Mouse (Mus musculus): ENCODE measurements around the gene Rhobtb1. TPM values are rescaled to one million over a fixed set of nuclear protein-coding genes. Genes with fewer than 3 reads are reported as not detected.

The Rhobtb1 gene
- polyA plus RNA-seq, 1 experiment from 2014 or later, result 41.5 TPM

DNA sequence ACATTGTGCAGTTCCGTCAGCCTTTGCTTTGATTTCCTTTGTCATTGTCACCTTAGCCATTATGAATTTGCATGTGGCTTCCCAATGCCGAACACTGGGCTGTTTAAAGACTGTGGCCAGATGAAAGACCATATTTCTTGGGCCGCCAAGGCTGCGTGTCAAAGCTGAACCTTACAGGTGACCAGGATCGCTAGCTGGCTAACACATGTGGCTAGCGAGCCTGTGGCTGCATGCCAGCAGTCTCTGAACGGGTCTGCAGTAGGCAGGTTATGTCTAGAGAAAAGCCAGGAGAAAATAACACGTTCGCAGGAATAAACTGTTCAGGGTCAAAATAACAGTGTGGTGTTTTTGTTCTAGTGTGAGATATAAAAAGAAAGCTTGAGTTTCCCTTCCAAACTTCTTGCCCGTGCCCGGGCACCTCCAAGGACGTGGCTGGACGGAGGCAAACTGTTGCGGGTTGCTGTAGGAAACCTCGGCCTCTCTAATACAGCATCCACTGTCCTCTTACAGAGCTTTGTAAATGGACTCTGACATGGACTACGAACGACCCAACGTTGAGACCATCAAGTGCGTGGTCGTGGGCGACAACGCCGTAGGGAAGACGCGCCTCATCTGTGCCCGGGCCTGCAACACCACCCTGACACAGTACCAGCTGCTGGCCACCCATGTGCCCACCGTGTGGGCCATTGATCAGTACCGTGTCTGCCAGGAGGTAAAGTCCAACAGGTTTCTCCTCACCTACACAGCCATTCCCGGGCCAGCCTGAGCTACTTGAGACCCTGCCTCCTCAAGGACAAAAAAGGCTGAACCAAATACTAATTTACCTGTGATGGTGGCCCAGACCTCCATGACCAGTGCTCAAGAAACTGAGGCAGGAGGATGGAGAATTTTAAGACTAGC is 97.3 kb downstream of the Rhobtb1 start:
- Histone ChIP-seq H3K36me3 (replicated peaks; ENCODE audit: insufficient read depth, low read length) (peaks cover 14% of the 10 kb centered on the region; the same call in 1 of the 2 replicates), H3K4me3 (ENCODE audit: low read depth, low read length) (no peak overlapping the region), H3K4me2 (ENCODE audit: low read depth, low read length) (no peak overlapping the region), H3K27me3 (ENCODE audit: insufficient read depth, low read length) (no peaks in the 10 kb centered on the region), H3K4me1 (ENCODE audit: insufficient read depth) (peaks cover 24% of the 10 kb centered on the region), H3K9ac (replicated peaks) (no peak overlapping the region), H3K9me3 (ENCODE audit: low read length) (no peaks in the 10 kb centered on the region), H3K27ac (ENCODE audit: low read depth) (no peak overlapping the region)
- 86% methylated on average over 29 of the region's 29 CpGs for WGBS (ENCODE audit: insufficient replicate concordance)
- DNase-seq (no peak), ATAC-seq (no peak)
- no peak for TF ChIP-seq EP300 (IDR thresholded peaks at IDR 0.05; ENCODE audit: low read depth)
- no peak for TF ChIP-seq CTCF (IDR thresholded peaks at IDR 0.05; ENCODE audit: low read depth)

DNA sequence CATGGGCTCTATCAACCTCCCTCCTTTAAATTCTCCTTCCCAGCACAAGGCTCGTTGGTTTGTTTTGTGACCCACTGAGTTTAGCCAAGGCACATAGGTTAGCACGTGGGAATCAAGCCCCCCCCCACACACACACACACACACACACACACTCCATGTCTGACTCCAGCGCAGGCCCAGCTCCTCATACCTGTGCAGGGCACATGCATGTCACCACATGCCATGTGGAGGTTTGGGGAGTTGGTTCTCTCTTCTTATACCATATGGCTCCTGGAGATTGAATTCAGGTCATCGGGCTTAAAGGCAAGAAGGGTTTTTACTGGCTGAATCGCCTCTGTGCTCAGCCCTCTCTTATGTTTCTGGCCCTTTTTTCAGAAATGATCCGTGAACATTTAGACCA is 100.0 kb downstream of the Rhobtb1 start:
- no peaks in the 10 kb centered on the region for H3K9me3 ChIP-seq (ENCODE audit: low read length)
- no peak overlapping the region for H3K9ac ChIP-seq (replicated peaks)
- peaks cover 14% of the 10 kb centered on the region; the same call in 1 of the 2 replicates for H3K36me3 ChIP-seq (replicated peaks; ENCODE audit: insufficient read depth, low read length)
- ATAC-seq, result no peak
- no peak overlapping the region for H3K4me3 ChIP-seq (ENCODE audit: low read depth, low read length)
- no peak overlapping the region for H3K27ac ChIP-seq (ENCODE audit: low read depth)
- DNase-seq, result no peak
- H3K27me3 ChIP-seq (ENCODE audit: insufficient read depth, low read length), result no peaks in the 10 kb centered on the region
- no peak for TF ChIP-seq EP300 (IDR thresholded peaks at IDR 0.05; ENCODE audit: low read depth)
- no peak for TF ChIP-seq CTCF (IDR thresholded peaks at IDR 0.05; ENCODE audit: low read depth)
- peaks cover 36% of the 10 kb centered on the region for H3K4me1 ChIP-seq (ENCODE audit: insufficient read depth)
- whole genome bisulfite sequencing (ENCODE audit: insufficient replicate concordance), result 82% methylated on average over 6 of the region's 6 CpGs
- H3K4me2 ChIP-seq (ENCODE audit: low read depth, low read length), result no peak overlapping the region

DNA sequence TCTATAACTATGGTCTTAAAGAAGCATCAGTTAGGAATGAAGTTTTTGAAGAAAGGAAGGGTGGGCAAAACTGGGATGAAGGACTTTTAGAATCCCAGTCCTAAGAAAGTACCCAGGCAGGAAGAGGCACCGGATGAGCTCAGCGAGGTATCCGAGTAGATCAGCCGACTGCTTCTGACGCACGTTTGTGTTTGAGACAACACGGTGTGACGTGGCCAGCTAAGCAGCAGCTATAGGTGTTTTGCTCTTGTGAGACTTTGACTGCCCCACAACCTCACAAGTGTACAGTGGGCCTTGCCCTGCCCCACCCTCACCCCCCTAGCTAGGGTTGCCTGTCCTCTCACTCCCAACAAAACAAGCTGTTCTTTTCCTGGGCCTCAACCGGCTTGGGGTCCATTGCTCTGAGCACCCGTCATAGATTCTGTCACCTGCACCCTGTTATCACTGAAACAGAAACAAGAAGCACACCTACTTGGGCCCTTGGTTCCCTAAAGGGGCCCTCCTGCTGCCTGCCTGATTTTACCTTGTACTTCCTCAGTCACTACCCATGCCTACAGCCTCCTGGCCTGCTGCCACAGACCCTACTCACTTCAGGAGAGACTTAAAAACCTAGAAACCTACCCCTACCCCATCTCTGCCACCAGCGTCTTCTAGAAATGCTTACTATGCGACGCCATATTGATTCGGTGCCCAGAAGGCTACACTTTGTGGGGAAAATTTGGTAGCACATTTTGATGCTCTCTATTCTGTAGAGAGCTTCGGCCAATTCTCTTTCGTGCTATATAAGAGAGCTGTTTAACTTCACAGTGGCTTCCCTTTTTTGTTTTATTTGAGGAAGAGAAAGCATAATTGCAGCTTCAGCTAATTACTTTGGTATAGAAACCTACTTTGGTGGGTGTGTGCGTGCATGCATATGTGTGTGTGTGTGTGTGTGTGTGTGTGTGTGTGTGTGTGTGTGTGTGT is 101.2 kb downstream of the Rhobtb1 start:
- ATAC-seq, result peak; percentile 12; the same call in 1 of the 2 replicates
- TF ChIP-seq CTCF (IDR thresholded peaks at IDR 0.05; ENCODE audit: low read depth), result no peak
- TF ChIP-seq EP300 (IDR thresholded peaks at IDR 0.05; ENCODE audit: low read depth), result no peak
- Histone ChIP-seq H3K27ac (ENCODE audit: low read depth) (peak overlapping the region; percentile 76), H3K4me2 (ENCODE audit: low read depth, low read length) (no peak overlapping the region), H3K9me3 (ENCODE audit: low read length) (no peaks in the 10 kb centered on the region), H3K9ac (replicated peaks) (no peak overlapping the region), H3K4me1 (ENCODE audit: insufficient read depth) (peaks cover 35% of the 10 kb centered on the region), H3K36me3 (replicated peaks; ENCODE audit: insufficient read depth, low read length) (peaks cover 18% of the 10 kb centered on the region), H3K4me3 (ENCODE audit: low read depth, low read length) (no peak overlapping the region), H3K27me3 (ENCODE audit: insufficient read depth, low read length) (no peaks in the 10 kb centered on the region)
- 70% methylated on average over 17 of the region's 17 CpGs for WGBS (ENCODE audit: insufficient replicate concordance)
- DNase-seq, result no peak

DNA sequence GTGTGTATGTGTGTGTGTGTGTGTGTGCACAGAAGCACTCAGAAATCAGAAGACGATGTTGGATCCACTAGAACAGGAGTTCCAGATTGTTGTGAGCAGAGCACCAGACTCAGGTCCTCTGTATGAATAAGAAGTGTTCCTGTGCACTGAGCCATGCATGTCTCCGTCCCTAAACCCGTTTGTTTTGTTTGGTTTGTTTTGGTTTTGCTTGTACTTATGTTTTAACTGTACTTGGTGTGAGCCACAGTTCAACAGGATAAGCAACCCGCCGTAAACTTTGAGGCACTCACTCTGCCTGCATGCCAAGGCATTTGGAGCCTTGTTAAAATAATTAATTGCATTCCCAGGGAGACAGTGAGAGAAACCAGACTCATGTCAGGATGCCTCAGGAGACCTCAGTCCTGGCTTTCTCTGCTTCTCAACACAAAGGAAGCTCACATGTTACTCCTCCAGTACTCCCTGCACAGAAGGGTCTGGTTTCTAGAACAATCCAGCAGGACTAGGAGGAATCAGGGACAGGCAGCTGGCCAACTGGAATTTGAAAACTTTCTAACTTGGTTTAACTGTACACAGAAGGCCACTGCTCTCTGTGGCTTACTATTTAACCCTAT is 101.9 kb downstream of the Rhobtb1 start:
- H3K9me3 ChIP-seq (ENCODE audit: low read length), result no peaks in the 10 kb centered on the region
- TF ChIP-seq EP300 (IDR thresholded peaks at IDR 0.05; ENCODE audit: low read depth) (no peak), CTCF (IDR thresholded peaks at IDR 0.05; ENCODE audit: low read depth) (no peak)
- H3K9ac ChIP-seq (replicated peaks), result no peak overlapping the region
- H3K36me3 ChIP-seq (replicated peaks; ENCODE audit: insufficient read depth, low read length), result peaks cover 18% of the 10 kb centered on the region
- H3K27ac ChIP-seq (ENCODE audit: low read depth), result peak overlapping the region; percentile 76
- H3K4me2 ChIP-seq (ENCODE audit: low read depth, low read length), result no peak overlapping the region
- WGBS (ENCODE audit: insufficient replicate concordance), result 48% methylated on average over 5 of the region's 5 CpGs
- H3K4me3 ChIP-seq (ENCODE audit: low read depth, low read length), result no peak overlapping the region
- H3K27me3 ChIP-seq (ENCODE audit: insufficient read depth, low read length), result no peaks in the 10 kb centered on the region
- H3K4me1 ChIP-seq (ENCODE audit: insufficient read depth), result peaks cover 31% of the 10 kb centered on the region
- ATAC-seq, result peak; percentile 14; the same call in 1 of the 2 replicates
- no peak for DNase-seq

DNA sequence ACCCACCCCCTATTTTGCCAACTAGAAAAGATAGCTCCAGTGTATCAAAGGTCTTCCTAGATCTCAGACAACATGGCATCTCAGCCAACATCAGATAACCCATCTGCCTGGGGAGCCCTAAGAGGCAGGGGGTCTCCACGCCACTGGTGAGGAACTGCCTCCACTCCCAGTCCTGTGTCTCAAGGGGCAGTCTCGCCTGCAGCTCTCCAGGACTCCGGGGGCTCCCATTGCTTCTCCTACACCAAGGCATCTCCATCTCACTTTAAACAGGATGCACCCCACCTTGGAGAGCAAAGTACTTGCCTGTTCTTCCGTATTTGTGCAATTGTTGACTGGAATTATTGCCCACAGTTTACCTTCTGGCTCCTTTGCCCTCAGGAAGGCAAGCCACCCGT is 102.4 kb downstream of the Rhobtb1 start:
- H3K36me3 ChIP-seq (replicated peaks; ENCODE audit: insufficient read depth, low read length), result peaks cover 18% of the 10 kb centered on the region
- peaks cover 31% of the 10 kb centered on the region for H3K4me1 ChIP-seq (ENCODE audit: insufficient read depth)
- no peak overlapping the region for H3K4me2 ChIP-seq (ENCODE audit: low read depth, low read length)
- H3K4me3 ChIP-seq (ENCODE audit: low read depth, low read length), result no peak overlapping the region
- 55% methylated on average over 5 of the region's 5 CpGs for WGBS (ENCODE audit: insufficient replicate concordance)
- TF ChIP-seq CTCF (IDR thresholded peaks at IDR 0.05; ENCODE audit: low read depth), result no peak
- TF ChIP-seq EP300 (IDR thresholded peaks at IDR 0.05; ENCODE audit: low read depth), result no peak
- DNase-seq (no peak), ATAC-seq (no peak)
- H3K9ac ChIP-seq (replicated peaks), result no peak overlapping the region
- H3K27me3 ChIP-seq (ENCODE audit: insufficient read depth, low read length), result no peaks in the 10 kb centered on the region
- peak overlapping the region; percentile 76 for H3K27ac ChIP-seq (ENCODE audit: low read depth)
- H3K9me3 ChIP-seq (ENCODE audit: low read length), result no peaks in the 10 kb centered on the region
